Mouse (Mus musculus) heart, postnatal 0 days (tissue): ENCODE measurements around the gene Stk19. TPM values are rescaled to one million over a fixed set of nuclear protein-coding genes. Genes with fewer than 3 reads are reported as not detected.
"Not testable (repeated sequence)": the region's sequence is repeated elsewhere in the genome, so short reads cannot be mapped to it uniquely, and the experiment has no call there.

ENCODE experiments used
- ATAC-seq: fragments of 200-750 bp; cut with Nextera tagmentation; 2 replicates; pipeline ENCODE4 v1.8.0; 2017; ENCODE audit warnings: low read depth, moderate number of reproducible peaks, moderate library complexity; ENCODE audit not compliant: insufficient read depth
- DNase-seq: peaks from one replicate; pipeline ENCODE4 v3.0.0-alpha.2; 2016; ENCODE audit warnings: low spot score
- H3K27ac ChIP-seq: fragments of 300-500 bp; sonication (generic); 2 replicates; pipeline ENCODE4 v1.5.1; 2014; ENCODE audit warnings: low read depth, mild to moderate bottlenecking
- H3K27me3 ChIP-seq: fragments of 300-500 bp; sonication (generic); 2 replicates; pipeline ENCODE4 v1.6.1; 2014; ENCODE audit warnings: low read length, mixed read lengths; ENCODE audit not compliant: control insufficient read depth, insufficient read depth
- H3K36me3 ChIP-seq: fragments of 300-500 bp; sonication (generic); replicated peaks from 2 replicates; pipeline ENCODE4 v1.6.1; 2014; ENCODE audit warnings: low read length, mixed read lengths; ENCODE audit not compliant: control insufficient read depth, insufficient read depth
- H3K4me1 ChIP-seq: fragments of 300-500 bp; sonication (generic); 2 replicates; pipeline ENCODE4 v1.6.1; 2014; ENCODE audit warnings: antibody characterized with exemption; ENCODE audit not compliant: control insufficient read depth, insufficient read depth
- H3K4me2 ChIP-seq: fragments of 300-500 bp; sonication (generic); 2 replicates; pipeline ENCODE4 v1.6.1; 2014; ENCODE audit warnings: low read depth, mild to moderate bottlenecking, low read length, moderate library complexity
- H3K4me3 ChIP-seq: fragments of 300-500 bp; sonication (generic); 2 replicates; pipeline ENCODE4 v1.5.1; 2014; ENCODE audit warnings: low read depth, low read length
- H3K9ac ChIP-seq: fragments of 300-500 bp; sonication (generic); replicated peaks from 2 replicates; pipeline ENCODE4 v1.6.1; 2014; ENCODE audit warnings: low read depth, low read length, mixed read lengths
- H3K9me3 ChIP-seq: fragments of 300-500 bp; sonication (generic); replicated peaks from 2 replicates; pipeline ENCODE4 v1.6.1; 2016; ENCODE audit warnings: low read length; ENCODE audit not compliant: control insufficient read depth
- CTCF ChIP-seq: IDR thresholded peaks from 2 replicates; pipeline ENCODE4 v1.5.1; 2016; ENCODE audit warnings: antibody characterized with exemption, control low read depth, low read depth
- EP300 ChIP-seq: IDR thresholded peaks from 2 replicates; pipeline ENCODE4 v1.6.1; 2016; ENCODE audit warnings: antibody characterized with exemption, low read depth
- WGBS: fragments of 180-500 bp; shearing (Covaris S2); extraction: QIAGEN DNeasy Blood & Tissue Kit; methylation state at CpG from one replicate; pipeline ENCODE4 v1.1.7; 2014; 5-methylcytosine and 5-hydroxymethylcytosine counted together
- polyA plus RNA-seq: library from polyadenylated mRNA; unstranded; fragments of >200 nt; fragmentation: Nextera tagmentation; extraction: Ambion mirVana; gene quantifications from 2 replicates; pipeline ENCODE4 v1.2.1, GENCODE M21; 2015
- total RNA-seq: library from RNA; depleted of rRNA; stranded (reverse); fragments of >200 nt; gene quantifications from 2 replicates; pipeline ENCODE4 v1.2.3, GENCODE M21; 2014; ENCODE audit warnings: low replicate concordance

The Stk19 gene
- total and polyA plus RNA-seq, 2 experiments from 2014 or later = 9.2 to 20.5 TPM

- Histone ChIP-seq H3K36me3 (no peaks in the 10 kb centered on the region), H3K4me3 (no peak overlapping the region), H3K9ac (no peak overlapping the region), H3K27ac (no peak overlapping the region), H3K4me2 (no peak overlapping the region), H3K9me3 (no peaks in the 10 kb centered on the region), H3K4me1 (no peaks in the 10 kb centered on the region), H3K27me3 (no peaks in the 10 kb centered on the region)
- ATAC-seq (no peak), DNase-seq (no peak)
- 81% methylated on average over 14 of the region's 17 CpGs for WGBS
- TF ChIP-seq CTCF (no peak), EP300 (no peak)
These were observed 37.7 kb downstream of the Stk19 start for GRCm38 (mm10) chr17:34798866-34799530.

GRCm38 (mm10) chr17:34798071-34798470 lies 38.7 kb downstream of the Stk19 start:
- H3K4me3 ChIP-seq, H3K27ac ChIP-seq, ATAC-seq, H3K36me3 ChIP-seq, H3K9me3 ChIP-seq, DNase-seq, H3K4me2 ChIP-seq, H3K9ac ChIP-seq, H3K27me3 ChIP-seq, H3K4me1 ChIP-seq: not testable (repeated sequence)
- WGBS = 78% methylated on average over 6 of the region's 7 CpGs

GRCm38 (mm10) chr17:34797211-34797995 lies 39.3 kb downstream of the Stk19 start:
- not testable (repeated sequence) for H3K9ac ChIP-seq, H3K27ac ChIP-seq, H3K27me3 ChIP-seq, H3K4me2 ChIP-seq, H3K4me3 ChIP-seq, DNase-seq, H3K4me1 ChIP-seq, ATAC-seq, H3K9me3 ChIP-seq, H3K36me3 ChIP-seq
- WGBS = 75% methylated on average over 10 of the region's 10 CpGs

GRCm38 (mm10) chr17:34796311-34797140 lies 40.2 kb downstream of the Stk19 start:
- 79% methylated on average over 8 of the region's 8 CpGs for WGBS
- no peak for DNase-seq

GRCm38 (mm10) chr17:34795633-34796032 lies 41.1 kb downstream of the Stk19 start:
- ATAC-seq = no peak
- DNase-seq = no peak
- Histone ChIP-seq H3K4me1 (no peaks in the 10 kb centered on the region), H3K27me3 (no peaks in the 10 kb centered on the region), H3K36me3 (no peaks in the 10 kb centered on the region), H3K4me3 (no peak overlapping the region), H3K9ac (no peak overlapping the region), H3K9me3 (0 out of 2 replicates have a peak, but pooled peaks cover 4% of the 10 kb centered on the region), H3K27ac (no peak overlapping the region), H3K4me2 (no peak overlapping the region)
- TF ChIP-seq CTCF (peak; percentile 28), EP300 (no peak)
- WGBS = 56% methylated on average over 9 of the region's 9 CpGs

More at GRCm38 (mm10) chr17:34796311-34797140, 40.2 kb downstream of the Stk19 start:
- TF ChIP-seq CTCF = no peak
- no peak for TF ChIP-seq EP300
- H3K4me2 ChIP-seq = no peak overlapping the region
- no peaks in the 10 kb centered on the region for H3K27me3 ChIP-seq
- H3K4me1 ChIP-seq = no peaks in the 10 kb centered on the region
- H3K27ac ChIP-seq = no peak overlapping the region
- ATAC-seq = no peak
- H3K36me3 ChIP-seq = no peaks in the 10 kb centered on the region
- 0 out of 2 replicates have a peak, but pooled peaks cover 4% of the 10 kb centered on the region for H3K9me3 ChIP-seq
- no peak overlapping the region for H3K9ac ChIP-seq
- H3K4me3 ChIP-seq = no peak overlapping the region
